Comparison of ENCODE assay signal across 9 mouse cellular contexts in genomic region chr6:16994711-16995110, GRCm38 (mm10).
DNase-seq lines count a peak whose midpoint lies in the region; ATAC-seq lines count a peak whose summit lies in the region.
"Had no signal": no experiment of that assay in that cellular context is flagged by ENCODE, and none has a peak within 500 bp of the region (broad histone marks: within the 10 kb centered on the region; RNA-seq: fewer than 3 reads in every experiment).

No protein-coding gene starts in this region.

- no peak overlapping the region for H3K27ac ChIP-seq in hindbrain, embryonic 15.5 days (replicated peaks)
- no peak overlapping the region for H3K27ac ChIP-seq in neural tube, embryonic 12.5 days
- H3K27ac ChIP-seq: heart, embryonic 15.5 days had no signal

- peak; percentile 41 to 46 for DNase-seq in cerebellum, postnatal 14 days
- no peak for DNase-seq in cerebellum, adult 11-12 months
- peak; percentile 28 for DNase-seq in 3134 (ENCODE audit: extremely low read depth, insufficient read length, low spot score)
- DNase-seq in right cerebral cortex, postnatal 25 days, result no peak
- no peak for DNase-seq in spleen, postnatal 4 days (ENCODE audit: low spot score in 2 of 2)

- no peak overlapping the region for H3K9ac ChIP-seq in hindbrain, embryonic 15.5 days
- no peak overlapping the region for H3K9ac ChIP-seq in neural tube, embryonic 12.5 days
- H3K9ac ChIP-seq: heart, embryonic 15.5 days had no signal

- H3K4me3 ChIP-seq in hindbrain, embryonic 15.5 days, result peak overlapping the region; percentile 21; the same call in 1 of the 2 replicates
- H3K4me3 ChIP-seq in neural tube, embryonic 12.5 days, result no peak overlapping the region
- H3K4me3 ChIP-seq: heart, embryonic 15.5 days had no signal

- H3K4me2 ChIP-seq in hindbrain, embryonic 15.5 days, result peak overlapping the region; percentile 53
- peak overlapping the region; percentile 47 for H3K4me2 ChIP-seq in neural tube, embryonic 12.5 days (replicated peaks)
- H3K4me2 ChIP-seq: heart, embryonic 15.5 days had no signal

- H3K27me3 ChIP-seq in hindbrain, embryonic 15.5 days, result no peaks in the 10 kb centered on the region
- no peaks in the 10 kb centered on the region for H3K27me3 ChIP-seq in neural tube, embryonic 12.5 days (replicated peaks)

- H3K36me3 ChIP-seq in hindbrain, embryonic 15.5 days, result no peaks in the 10 kb centered on the region
- no peaks in the 10 kb centered on the region for H3K36me3 ChIP-seq in neural tube, embryonic 12.5 days
- H3K36me3 ChIP-seq: heart, embryonic 15.5 days had no signal

- ATAC-seq in common myeloid progenitor, adult 5-6 weeks (replicated peaks; ENCODE audit: low read depth, poor library complexity, severe bottlenecking), result peak; percentile 87
- ATAC-seq in hindbrain, embryonic 15.5 days (ENCODE audit: low FRiP score, low read depth), result peak; percentile 80
- peak; percentile 67; the same call in 1 of the 2 replicates for ATAC-seq in neural tube, embryonic 12.5 days (ENCODE audit: low FRiP score, low read depth)

- WGBS in hindbrain, embryonic 15.5 days, result 6% methylated on average over 8 of the region's 8 CpGs
- 9% methylated on average over 8 of the region's 8 CpGs for WGBS in neural tube, embryonic 12.5 days

- H3K4me1 ChIP-seq in hindbrain, embryonic 15.5 days (replicated peaks), result peaks cover 6% of the 10 kb centered on the region
- peaks cover 5% of the 10 kb centered on the region for H3K4me1 ChIP-seq in neural tube, embryonic 12.5 days
- H3K4me1 ChIP-seq: heart, embryonic 15.5 days had no signal

- H3K9me3 ChIP-seq in hindbrain, embryonic 15.5 days, result no peaks in the 10 kb centered on the region
- no peaks in the 10 kb centered on the region for H3K9me3 ChIP-seq in neural tube, embryonic 12.5 days
- H3K9me3 ChIP-seq: heart, embryonic 15.5 days had no signal

Comparison
In these comparisons a context has a peak if more than half of its experiments do, and no peak if none do; other contexts are left out.
1. DNase-seq: peak in cerebellum, postnatal 14 days (2 of 2) and 3134 (single experiment); none in cerebellum, adult 11-12 months (single experiment), right cerebral cortex, postnatal 25 days (single experiment) and spleen, postnatal 4 days (0 of 2).
2. Peak in every context shown above with its lines, with median percentiles within 50 percentile points of each other: ATAC-seq.